Mouse (Mus musculus) neural tube, embryonic 15.5 days (tissue): ENCODE results near the gene Chrm2. TPM values are rescaled to one million over a fixed set of nuclear protein-coding genes. Genes with fewer than 3 reads are reported as not detected.

ENCODE experiments used
- ATAC-seq: fragments of 200-750 bp; cut with Nextera tagmentation; 2 replicates; pipeline ENCODE4 v1.8.0; 2017; ENCODE audit warnings: mild to moderate bottlenecking, moderate TSS enrichment, moderate library complexity; ENCODE audit not compliant: low FRiP score
- H3K27ac ChIP-seq: fragments of 300-500 bp; sonication (generic); replicated peaks from 2 replicates; pipeline ENCODE4 v1.5.1; 2015; ENCODE audit warnings: mild to moderate bottlenecking, inconsistent platforms
- H3K27me3 ChIP-seq: fragments of 300-500 bp; sonication (generic); replicated peaks from 2 replicates; pipeline ENCODE4 v1.6.1; 2015; ENCODE audit warnings: inconsistent platforms
- H3K36me3 ChIP-seq: fragments of 300-500 bp; sonication (generic); 2 replicates; pipeline ENCODE4 v1.6.1; 2015; ENCODE audit warnings: inconsistent platforms
- H3K4me1 ChIP-seq: fragments of 300-500 bp; sonication (generic); 2 replicates; pipeline ENCODE4 v1.6.1; 2015; ENCODE audit warnings: inconsistent platforms
- H3K4me2 ChIP-seq: fragments of 300-500 bp; sonication (generic); 2 replicates; pipeline ENCODE4 v1.6.1; 2015; ENCODE audit warnings: inconsistent platforms, mild to moderate bottlenecking, moderate library complexity
- H3K4me3 ChIP-seq: fragments of 300-500 bp; sonication (generic); replicated peaks from 2 replicates; pipeline ENCODE4 v1.5.1; 2015; ENCODE audit warnings: mild to moderate bottlenecking, inconsistent platforms
- H3K9ac ChIP-seq: fragments of 300-500 bp; sonication (generic); replicated peaks from 2 replicates; pipeline ENCODE4 v1.6.1; 2015; ENCODE audit warnings: mild to moderate bottlenecking, inconsistent platforms
- H3K9me3 ChIP-seq: fragments of 300-500 bp; sonication (generic); replicated peaks from 2 replicates; pipeline ENCODE4 v1.6.1; 2016; ENCODE audit warnings: inconsistent platforms
- WGBS: fragments of 180-500 bp; shearing (Covaris S2); methylation state at CpG from one replicate; pipeline ENCODE4 v1.1.7; 2015; ENCODE audit warnings: mixed read lengths; 5-methylcytosine and 5-hydroxymethylcytosine counted together
- polyA plus RNA-seq: library from polyadenylated mRNA; unstranded; fragments of >200 nt; fragmentation: Nextera tagmentation; extraction: Ambion mirVana; gene quantifications from 2 replicates; pipeline ENCODE4 v1.2.1, GENCODE M21; 2015

Chrm2 gene
- polyA plus RNA-seq, 1 experiment from 2014 or later: 14.0 TPM

GRCm38 (mm10) chr6:36437964-36438363, 50.1 kb downstream of the Chrm2 start:
- 91% methylated on average over 6 of the region's 6 CpGs for WGBS

GRCm38 (mm10) chr6:36439218-36439617, 51.3 kb downstream of the Chrm2 start:
- Histone ChIP-seq H3K4me2 (no peak overlapping the region), H3K9ac (no peak overlapping the region), H3K27me3 (no peaks in the 10 kb centered on the region), H3K36me3 (no peaks in the 10 kb centered on the region), H3K4me3 (no peak overlapping the region), H3K9me3 (no peaks in the 10 kb centered on the region), H3K27ac (no peak overlapping the region), H3K4me1 (no peaks in the 10 kb centered on the region)
- WGBS: 50% methylated on average over 2 of the region's 2 CpGs
- no peak for ATAC-seq

More at GRCm38 (mm10) chr6:36437964-36438363, 50.1 kb downstream of the Chrm2 start:
- no peaks in the 10 kb centered on the region for H3K27me3 ChIP-seq
- H3K9ac ChIP-seq: no peak overlapping the region
- no peaks in the 10 kb centered on the region for H3K9me3 ChIP-seq
- no peak overlapping the region for H3K4me3 ChIP-seq
- H3K4me1 ChIP-seq: no peaks in the 10 kb centered on the region
- H3K4me2 ChIP-seq: no peak overlapping the region
- no peaks in the 10 kb centered on the region for H3K36me3 ChIP-seq
- ATAC-seq: no peak
- H3K27ac ChIP-seq: no peak overlapping the region

- H3K4me3 ChIP-seq: no peak overlapping the region
- H3K27me3 ChIP-seq: no peaks in the 10 kb centered on the region
- no peaks in the 10 kb centered on the region for H3K36me3 ChIP-seq
- H3K4me1 ChIP-seq: no peaks in the 10 kb centered on the region
- H3K9ac ChIP-seq: no peak overlapping the region
- no peak overlapping the region for H3K4me2 ChIP-seq
- H3K9me3 ChIP-seq: no peaks in the 10 kb centered on the region
- ATAC-seq: no peak
- H3K27ac ChIP-seq: no peak overlapping the region
Measured at GRCm38 (mm10) chr6:36451480-36451879, 63.6 kb downstream of the Chrm2 start.

GRCm38 (mm10) chr6:36455071-36455470, 67.2 kb downstream of the Chrm2 start:
- Histone ChIP-seq H3K27me3 (no peaks in the 10 kb centered on the region), H3K27ac (no peak overlapping the region), H3K9ac (no peak overlapping the region), H3K9me3 (no peaks in the 10 kb centered on the region), H3K4me3 (no peak overlapping the region), H3K36me3 (no peaks in the 10 kb centered on the region), H3K4me2 (no peak overlapping the region), H3K4me1 (no peaks in the 10 kb centered on the region)
- no peak for ATAC-seq

GRCm38 (mm10) chr6:36457015-36457414, 69.1 kb downstream of the Chrm2 start:
- ATAC-seq: no peak
- H3K36me3 ChIP-seq: no peaks in the 10 kb centered on the region
- H3K27ac ChIP-seq: no peak overlapping the region
- H3K9me3 ChIP-seq: no peaks in the 10 kb centered on the region
- H3K4me2 ChIP-seq: no peak overlapping the region
- H3K4me3 ChIP-seq: no peak overlapping the region
- 65% methylated on average over 1 of the region's 1 CpGs for WGBS
- no peaks in the 10 kb centered on the region for H3K27me3 ChIP-seq
- H3K4me1 ChIP-seq: no peaks in the 10 kb centered on the region
- no peak overlapping the region for H3K9ac ChIP-seq

- WGBS: 83% methylated on average over 3 of the region's 3 CpGs
- no peak for ATAC-seq
- H3K4me2 ChIP-seq: no peak overlapping the region
Measured at GRCm38 (mm10) chr6:36464008-36464407, 76.1 kb downstream of the Chrm2 start.

GRCm38 (mm10) chr6:36484132-36484665, 96.3 kb downstream of the Chrm2 start:
- Histone ChIP-seq H3K4me1 (no peaks in the 10 kb centered on the region), H3K9me3 (no peaks in the 10 kb centered on the region), H3K9ac (no peak overlapping the region), H3K27me3 (no peaks in the 10 kb centered on the region), H3K4me3 (no peak overlapping the region), H3K27ac (no peak overlapping the region), H3K36me3 (no peaks in the 10 kb centered on the region), H3K4me2 (no peak overlapping the region)
- 57% methylated on average over 4 of the region's 4 CpGs for WGBS
- ATAC-seq: no peak

More at GRCm38 (mm10) chr6:36464008-36464407, 76.1 kb downstream of the Chrm2 start:
- H3K27me3 ChIP-seq: no peaks in the 10 kb centered on the region
- H3K4me1 ChIP-seq: no peaks in the 10 kb centered on the region
- H3K36me3 ChIP-seq: no peaks in the 10 kb centered on the region
- H3K27ac ChIP-seq: no peak overlapping the region
- no peak overlapping the region for H3K9ac ChIP-seq
- H3K4me3 ChIP-seq: no peak overlapping the region
- H3K9me3 ChIP-seq: no peaks in the 10 kb centered on the region

GRCm38 (mm10) chr6:36507008-36507663, 119.3 kb downstream of the Chrm2 start:
- Histone ChIP-seq H3K4me3 (no peak overlapping the region), H3K9ac (no peak overlapping the region), H3K27ac (no peak overlapping the region), H3K4me2 (no peak overlapping the region), H3K4me1 (no peaks in the 10 kb centered on the region), H3K9me3 (no peaks in the 10 kb centered on the region), H3K36me3 (no peaks in the 10 kb centered on the region), H3K27me3 (no peaks in the 10 kb centered on the region)
- WGBS: 74% methylated on average over 7 of the region's 7 CpGs
- ATAC-seq: no peak

GRCm38 (mm10) chr6:36507946-36508345, 120.1 kb downstream of the Chrm2 start:
- Histone ChIP-seq H3K36me3 (no peaks in the 10 kb centered on the region), H3K27ac (no peak overlapping the region), H3K4me1 (no peaks in the 10 kb centered on the region), H3K9me3 (no peaks in the 10 kb centered on the region), H3K9ac (no peak overlapping the region), H3K4me3 (no peak overlapping the region), H3K4me2 (peak overlapping the region; percentile 2; the same call in 1 of the 2 replicates), H3K27me3 (no peaks in the 10 kb centered on the region)
- no peak for ATAC-seq
- 32% methylated on average over 7 of the region's 7 CpGs for WGBS

- H3K27ac ChIP-seq: no peak overlapping the region
- ATAC-seq: no peak
- 63% methylated on average over 2 of the region's 2 CpGs for WGBS
Measured at GRCm38 (mm10) chr6:36508469-36508868, 120.6 kb downstream of the Chrm2 start.

GRCm38 (mm10) chr6:36516508-36516907, 128.6 kb downstream of the Chrm2 start:
- no peak for ATAC-seq
- no peaks in the 10 kb centered on the region for H3K27me3 ChIP-seq
- H3K9me3 ChIP-seq: no peaks in the 10 kb centered on the region
- no peak overlapping the region; the same call in 1 of the 2 replicates for H3K27ac ChIP-seq
- no peaks in the 10 kb centered on the region for H3K36me3 ChIP-seq
- WGBS: 59% methylated on average over 4 of the region's 4 CpGs
- H3K4me1 ChIP-seq: no peaks in the 10 kb centered on the region
- no peak overlapping the region for H3K4me3 ChIP-seq
- no peak overlapping the region for H3K9ac ChIP-seq
- no peak overlapping the region for H3K4me2 ChIP-seq

More at GRCm38 (mm10) chr6:36508469-36508868, 120.6 kb downstream of the Chrm2 start:
- Histone ChIP-seq H3K36me3 (no peaks in the 10 kb centered on the region), H3K4me1 (no peaks in the 10 kb centered on the region), H3K4me2 (no peak overlapping the region), H3K27me3 (no peaks in the 10 kb centered on the region), H3K9me3 (no peaks in the 10 kb centered on the region), H3K9ac (no peak overlapping the region), H3K4me3 (no peak overlapping the region)

GRCm38 (mm10) chr6:36517242-36517641, 129.4 kb downstream of the Chrm2 start:
- Histone ChIP-seq H3K4me2 (no peak overlapping the region), H3K27ac (no peak overlapping the region; the same call in 1 of the 2 replicates), H3K9me3 (no peaks in the 10 kb centered on the region), H3K4me3 (no peak overlapping the region), H3K27me3 (no peaks in the 10 kb centered on the region), H3K9ac (no peak overlapping the region), H3K4me1 (no peaks in the 10 kb centered on the region), H3K36me3 (no peaks in the 10 kb centered on the region)
- ATAC-seq: no peak
- WGBS: 68% methylated on average over 5 of the region's 5 CpGs
